Mouse (Mus musculus): ENCODE results near the gene E4f1. TPM values are rescaled to one million over a fixed set of nuclear protein-coding genes. Genes with fewer than 3 reads are reported as not detected.
A peak's percentile ranks its signal among the peaks of the same experiment; 100 is the strongest.

E4f1 gene
- polyA plus RNA-seq, 1 experiment from 2014 or later = 9.8 TPM

GRCm38 (mm10) chr17:24494627-24495335 is 24.7 kb upstream of the E4f1 start:
- ATAC-seq (replicated peaks; ENCODE audit: low FRiP score, low read depth) = no peak
- Histone ChIP-seq H3K4me3 (replicated peaks; ENCODE audit: low read depth, low read length) (no peak overlapping the region), H3K27me3 (ENCODE audit: insufficient read depth, low read length) (no peaks in the 10 kb centered on the region), H3K36me3 (ENCODE audit: insufficient read depth, low read length) (no peaks in the 10 kb centered on the region), H3K4me1 (replicated peaks; ENCODE audit: insufficient read depth, low read length) (no peaks in the 10 kb centered on the region), H3K4me2 (ENCODE audit: low read length) (no peak overlapping the region), H3K27ac (no peak overlapping the region), H3K9me3 (replicated peaks; ENCODE audit: low read length) (no peaks in the 10 kb centered on the region), H3K9ac (ENCODE audit: low read depth, low read length) (no peak overlapping the region)
- peak; percentile 84 for DNase-seq (ENCODE audit: low spot score)
- peak; percentile 75 for TF ChIP-seq CTCF (IDR thresholded peaks at IDR 0.05; ENCODE audit: low read depth)
- WGBS = 43% methylated on average over 2 of the region's 2 CpGs

GRCm38 (mm10) chr17:24490399-24490798 is 20.3 kb upstream of the E4f1 start:
- no peak overlapping the region for H3K4me3 ChIP-seq (replicated peaks; ENCODE audit: low read depth, low read length)
- WGBS = 76% methylated on average over 4 of the region's 4 CpGs
- H3K27me3 ChIP-seq (ENCODE audit: insufficient read depth, low read length) = no peaks in the 10 kb centered on the region
- DNase-seq (ENCODE audit: low spot score) (no peak), ATAC-seq (replicated peaks; ENCODE audit: low FRiP score, low read depth) (no peak)
- H3K9me3 ChIP-seq (replicated peaks; ENCODE audit: low read length) = no peaks in the 10 kb centered on the region
- no peaks in the 10 kb centered on the region; the same call in 1 of the 2 replicates for H3K4me1 ChIP-seq (replicated peaks; ENCODE audit: insufficient read depth, low read length)
- no peak for TF ChIP-seq CTCF (IDR thresholded peaks at IDR 0.05; ENCODE audit: low read depth)
- H3K36me3 ChIP-seq (ENCODE audit: insufficient read depth, low read length) = no peaks in the 10 kb centered on the region
- no peak overlapping the region for H3K9ac ChIP-seq (ENCODE audit: low read depth, low read length)
- no peak overlapping the region for H3K4me2 ChIP-seq (ENCODE audit: low read length)
- H3K27ac ChIP-seq = no peak overlapping the region

- Histone ChIP-seq H3K36me3 (ENCODE audit: insufficient read depth, low read length) (no peaks in the 10 kb centered on the region), H3K4me2 (ENCODE audit: low read length) (peak overlapping the region; percentile 99), H3K9ac (ENCODE audit: low read depth, low read length) (peak overlapping the region; percentile 67), H3K4me3 (replicated peaks; ENCODE audit: low read depth, low read length) (peak overlapping the region; percentile 71), H3K9me3 (replicated peaks; ENCODE audit: low read length) (no peaks in the 10 kb centered on the region), H3K27ac (no peak overlapping the region), H3K4me1 (replicated peaks; ENCODE audit: insufficient read depth, low read length) (no peaks in the 10 kb centered on the region; the same call in 1 of the 2 replicates), H3K27me3 (ENCODE audit: insufficient read depth, low read length) (no peaks in the 10 kb centered on the region)
- DNase-seq (ENCODE audit: low spot score) (no peak), ATAC-seq (replicated peaks; ENCODE audit: low FRiP score, low read depth) (no peak; the same call in 1 of the 2 replicates)
- WGBS = 22% methylated on average over 18 of the region's 19 CpGs
- no peak for TF ChIP-seq CTCF (IDR thresholded peaks at IDR 0.05; ENCODE audit: low read depth)
Observed at GRCm38 (mm10) chr17:24489265-24490030, 19.3 kb upstream of the E4f1 start.

- Histone ChIP-seq H3K4me1 (replicated peaks; ENCODE audit: insufficient read depth, low read length) (no peaks in the 10 kb centered on the region; the same call in 1 of the 2 replicates), H3K4me3 (replicated peaks; ENCODE audit: low read depth, low read length) (peak overlapping the region; percentile 71), H3K27me3 (ENCODE audit: insufficient read depth, low read length) (no peaks in the 10 kb centered on the region), H3K9me3 (replicated peaks; ENCODE audit: low read length) (no peaks in the 10 kb centered on the region), H3K27ac (0 out of 2 replicates have a peak overlapping the region, but pooled peaks have one; percentile 36), H3K36me3 (ENCODE audit: insufficient read depth, low read length) (no peaks in the 10 kb centered on the region), H3K9ac (ENCODE audit: low read depth, low read length) (peak overlapping the region; percentile 67), H3K4me2 (ENCODE audit: low read length) (peak overlapping the region; percentile 99)
- DNase-seq (ENCODE audit: low spot score) = peak; percentile 59
- peak; percentile 42 for ATAC-seq (replicated peaks; ENCODE audit: low FRiP score, low read depth)
- no peak for TF ChIP-seq CTCF (IDR thresholded peaks at IDR 0.05; ENCODE audit: low read depth)
- WGBS = under 1% methylated on average over 38 of the region's 81 CpGs
Observed at GRCm38 (mm10) chr17:24488662-24489264, 18.6 kb upstream of the E4f1 start.

GRCm38 (mm10) chr17:24488186-24488661 is 18.1 kb upstream of the E4f1 start, which contains the start of gene Caskin1:
Gene Caskin1, plus strand, starts transcription at chr17:24488601.
- Histone ChIP-seq H3K27ac (0 out of 2 replicates have a peak within 1 kb of the TSS, but pooled peaks have one; percentile 36), H3K27me3 (ENCODE audit: insufficient read depth, low read length) (no peaks in the 10 kb centered on the region), H3K4me2 (ENCODE audit: low read length) (peak within 1 kb of the TSS; percentile 99), H3K4me3 (replicated peaks; ENCODE audit: low read depth, low read length) (peak within 1 kb of the TSS; percentile 71), H3K9me3 (replicated peaks; ENCODE audit: low read length) (no peaks in the 10 kb centered on the region), H3K4me1 (replicated peaks; ENCODE audit: insufficient read depth, low read length) (no peaks in the 10 kb centered on the region; the same call in 1 of the 2 replicates), H3K9ac (ENCODE audit: low read depth, low read length) (peak within 1 kb of the TSS; percentile 67), H3K36me3 (ENCODE audit: insufficient read depth, low read length) (no peaks in the 10 kb centered on the region)
- DNase-seq (ENCODE audit: low spot score) (no peak), ATAC-seq (replicated peaks; ENCODE audit: low FRiP score, low read depth) (peak; percentile 53)
- no peak for TF ChIP-seq CTCF (IDR thresholded peaks at IDR 0.05; ENCODE audit: low read depth)
- 1% methylated on average over 34 of the region's 45 CpGs for WGBS
